Mouse (Mus musculus) embryonic facial prominence, embryonic 10.5 days (tissue): ENCODE measurements around the gene Vps45. TPM values are rescaled to one million over a fixed set of nuclear protein-coding genes. Genes with fewer than 3 reads are reported as not detected.

Experiments used
- DNase-seq: peaks from one replicate; pipeline ENCODE4 v3.0.0-alpha.2; 2017; ENCODE audit warnings: low spot score
- H3K27ac ChIP-seq: fragments of 300-500 bp; sonication (generic); replicated peaks from 2 replicates; pipeline ENCODE4 v1.5.1; 2016; ENCODE audit warnings: mild to moderate bottlenecking
- H3K27me3 ChIP-seq: fragments of 300-500 bp; sonication (generic); replicated peaks from 2 replicates; pipeline ENCODE4 v1.6.1; 2016; ENCODE audit warnings: low read depth, mild to moderate bottlenecking; ENCODE audit not compliant: poor library complexity, severe bottlenecking
- H3K36me3 ChIP-seq: fragments of 300-500 bp; sonication (generic); replicated peaks from 2 replicates; pipeline ENCODE4 v1.6.1; 2016; ENCODE audit warnings: mild to moderate bottlenecking, moderate library complexity
- H3K4me1 ChIP-seq: fragments of 300-500 bp; sonication (generic); 2 replicates; pipeline ENCODE4 v1.6.1; 2016
- H3K4me3 ChIP-seq: fragments of 300-500 bp; sonication (generic); 2 replicates; pipeline ENCODE4 v1.5.1; 2016; ENCODE audit warnings: mild to moderate bottlenecking, moderate library complexity
- H3K9me3 ChIP-seq: fragments of 300-500 bp; sonication (generic); 2 replicates; pipeline ENCODE4 v1.6.1; 2016; ENCODE audit warnings: mild to moderate bottlenecking
- WGBS: fragments of 180-500 bp; shearing (Covaris S2); methylation state at CpG from one replicate; pipeline ENCODE4 v1.1.7; 2016; 5-methylcytosine and 5-hydroxymethylcytosine counted together
- polyA plus RNA-seq: library from polyadenylated mRNA; unstranded; fragments of >200 nt; fragmentation: Nextera tagmentation; extraction: Ambion mirVana; gene quantifications from 2 replicates; pipeline ENCODE4 v1.2.1, GENCODE M21; 2016

The Vps45 gene
- polyA plus RNA-seq, 1 experiment from 2014 or later = 26.5 TPM

DNA sequence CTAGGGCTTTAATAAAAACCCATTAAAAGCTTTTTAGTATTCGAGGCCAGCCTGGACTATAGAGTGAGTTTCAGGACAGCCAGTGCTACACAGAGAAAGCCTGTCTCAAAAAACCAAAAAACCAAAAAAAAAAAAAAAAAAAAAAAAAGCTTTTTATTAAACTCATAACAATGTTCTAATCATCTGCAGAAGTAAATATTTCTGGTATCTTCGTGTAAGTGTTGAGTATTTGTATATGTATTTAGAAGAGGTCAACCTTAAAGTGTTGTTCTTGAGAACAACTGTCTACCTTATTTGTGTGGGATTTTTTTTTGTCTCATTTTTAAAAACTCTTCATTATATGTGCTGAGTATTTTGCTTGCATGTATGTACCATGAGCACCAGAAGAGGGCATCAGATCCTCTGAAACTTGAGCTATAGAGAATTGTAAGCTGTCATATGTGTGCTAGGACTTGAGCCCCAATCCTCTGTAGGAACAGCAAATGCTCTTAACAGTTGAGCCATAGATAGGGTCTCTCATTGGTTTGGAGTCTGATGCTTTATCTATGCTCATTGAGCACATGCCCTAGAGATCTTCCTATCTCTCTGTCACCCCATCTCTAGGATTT is 31.7 kb upstream of the Vps45 start:
- H3K9me3 ChIP-seq = no peaks in the 10 kb centered on the region
- whole genome bisulfite sequencing = 63% methylated on average over 2 of the region's 2 CpGs
- no peak overlapping the region for H3K4me3 ChIP-seq
- no peak for DNase-seq
- H3K27me3 ChIP-seq = no peaks in the 10 kb centered on the region
- H3K4me1 ChIP-seq = no peaks in the 10 kb centered on the region
- no peaks in the 10 kb centered on the region for H3K36me3 ChIP-seq
- H3K27ac ChIP-seq = no peak overlapping the region

DNA sequence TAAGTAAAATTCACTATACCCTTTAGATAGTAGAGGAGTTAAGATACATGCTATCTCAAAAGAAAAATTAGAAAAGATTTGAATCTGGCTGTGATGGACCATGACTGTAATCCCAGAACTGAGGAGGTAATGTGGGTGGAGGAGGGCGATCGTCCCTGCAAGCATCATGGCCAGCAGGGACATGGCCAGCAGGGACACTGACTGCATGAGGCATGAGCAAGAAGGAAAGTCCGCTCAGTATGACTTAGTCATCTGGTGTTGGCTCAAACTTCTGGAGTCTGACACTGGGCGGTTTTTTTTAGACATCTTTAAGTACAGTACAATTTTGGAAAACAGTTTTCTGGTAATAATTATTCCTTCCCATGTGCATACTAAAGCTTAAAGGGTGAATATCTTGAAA is 29.5 kb upstream of the Vps45 start:
- Histone ChIP-seq H3K9me3 (no peaks in the 10 kb centered on the region), H3K27ac (no peak overlapping the region), H3K27me3 (no peaks in the 10 kb centered on the region), H3K4me1 (no peaks in the 10 kb centered on the region), H3K4me3 (no peak overlapping the region), H3K36me3 (no peaks in the 10 kb centered on the region)
- WGBS = 84% methylated on average over 4 of the region's 4 CpGs
- no peak for DNase-seq

DNA sequence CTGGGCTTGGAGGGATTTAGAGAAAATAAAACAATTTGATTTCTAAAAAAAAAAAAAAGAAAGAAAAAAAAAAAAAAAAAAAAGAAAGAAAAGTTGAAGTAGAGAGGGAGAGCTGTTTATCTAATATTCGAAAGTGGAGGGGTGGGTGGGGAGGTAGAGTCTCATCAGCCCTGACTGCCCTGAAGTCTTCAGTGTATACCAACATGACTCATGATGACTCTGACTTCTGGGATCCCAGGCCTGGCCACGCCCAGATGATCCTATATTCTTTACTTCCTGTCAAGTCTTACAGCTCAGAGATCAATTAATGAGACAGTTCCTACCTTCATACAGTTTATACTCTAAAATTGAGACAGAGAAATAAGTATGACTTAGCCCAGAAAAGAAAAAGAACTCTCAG is 29.0 kb upstream of the Vps45 start:
- Histone ChIP-seq H3K9me3 (no peaks in the 10 kb centered on the region), H3K27ac (no peak overlapping the region), H3K36me3 (no peaks in the 10 kb centered on the region), H3K4me1 (no peaks in the 10 kb centered on the region), H3K27me3 (no peaks in the 10 kb centered on the region), H3K4me3 (no peak overlapping the region)
- no peak for DNase-seq
- WGBS = 72% methylated on average over 2 of the region's 2 CpGs

DNA sequence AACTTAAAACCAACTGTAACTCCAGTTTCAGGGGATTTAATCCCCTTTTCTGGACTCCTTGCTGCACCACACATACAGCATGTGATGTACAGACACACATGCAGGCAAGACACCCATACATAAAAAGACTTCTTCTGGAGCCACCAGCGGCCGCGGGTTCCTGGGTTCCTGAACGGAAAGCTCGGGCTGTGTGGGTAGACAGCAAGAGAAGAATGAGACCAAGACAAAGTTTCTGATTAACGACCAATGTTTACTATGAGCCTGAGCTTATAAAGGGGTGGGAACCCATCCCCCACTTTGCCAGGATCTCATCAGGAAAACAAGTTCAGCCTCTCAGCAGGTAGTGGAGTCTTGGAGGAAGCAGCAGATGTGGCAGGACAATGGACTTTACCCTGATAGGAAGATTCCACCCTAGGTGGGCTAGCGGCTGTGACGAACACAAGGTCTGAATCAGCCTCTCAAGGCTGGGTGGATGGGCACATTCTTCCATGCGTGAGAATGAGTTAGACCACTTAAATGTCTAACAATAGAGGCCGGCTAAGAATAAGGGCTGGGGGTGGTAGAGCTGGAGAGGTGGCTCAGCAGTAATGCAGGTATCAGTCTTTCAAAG is 26.0 kb upstream of the Vps45 start:
- WGBS = 81% methylated on average over 10 of the region's 10 CpGs
- H3K27me3 ChIP-seq = no peaks in the 10 kb centered on the region
- DNase-seq = no peak
- H3K4me3 ChIP-seq = no peak overlapping the region
- H3K36me3 ChIP-seq = no peaks in the 10 kb centered on the region
- H3K9me3 ChIP-seq = no peaks in the 10 kb centered on the region
- H3K4me1 ChIP-seq = no peaks in the 10 kb centered on the region
- H3K27ac ChIP-seq = no peak overlapping the region

DNA sequence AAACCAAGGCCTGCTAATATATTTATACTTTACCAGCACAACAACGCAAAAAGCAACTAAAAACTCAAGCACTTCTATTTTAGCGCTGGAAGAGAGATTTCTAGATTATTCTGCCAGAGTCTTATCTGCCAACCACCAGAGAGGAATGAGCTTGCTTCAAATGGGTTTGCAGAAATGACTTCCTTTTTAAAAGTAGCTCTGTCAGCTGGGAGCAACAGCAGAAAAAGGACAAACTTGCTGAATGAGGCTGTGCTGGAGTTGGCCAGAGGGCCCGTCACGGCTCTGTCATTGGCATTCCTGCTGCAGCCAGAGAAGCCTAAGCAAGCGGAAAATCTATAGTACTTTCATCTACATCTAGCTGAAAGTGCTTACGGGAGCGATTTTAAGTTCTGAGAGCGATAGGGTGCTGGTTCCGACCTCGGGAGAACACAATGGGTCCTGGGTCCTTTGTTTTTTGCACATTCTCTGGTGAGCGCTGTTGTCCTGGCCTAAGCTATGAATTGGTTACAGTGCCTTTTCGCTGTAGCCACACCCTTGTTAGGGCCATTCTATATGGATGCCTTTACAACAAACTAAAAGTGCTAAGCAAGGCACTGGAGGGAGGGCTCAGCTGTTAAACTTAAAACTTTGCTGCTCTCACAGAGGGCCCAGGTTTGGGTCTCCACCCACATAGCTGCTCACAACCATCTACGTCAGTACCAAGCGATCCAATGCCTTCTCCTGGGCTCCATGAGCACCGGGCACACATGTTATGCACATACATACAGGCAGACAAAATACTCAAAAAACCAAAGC is 24.6 kb upstream of the Vps45 start:
- no peak for DNase-seq
- H3K9me3 ChIP-seq = no peaks in the 10 kb centered on the region
- H3K4me3 ChIP-seq = no peak overlapping the region
- H3K27ac ChIP-seq = no peak overlapping the region
- H3K4me1 ChIP-seq = no peaks in the 10 kb centered on the region
- H3K36me3 ChIP-seq = no peaks in the 10 kb centered on the region
- WGBS = 74% methylated on average over 15 of the region's 15 CpGs
- H3K27me3 ChIP-seq = no peaks in the 10 kb centered on the region

DNA sequence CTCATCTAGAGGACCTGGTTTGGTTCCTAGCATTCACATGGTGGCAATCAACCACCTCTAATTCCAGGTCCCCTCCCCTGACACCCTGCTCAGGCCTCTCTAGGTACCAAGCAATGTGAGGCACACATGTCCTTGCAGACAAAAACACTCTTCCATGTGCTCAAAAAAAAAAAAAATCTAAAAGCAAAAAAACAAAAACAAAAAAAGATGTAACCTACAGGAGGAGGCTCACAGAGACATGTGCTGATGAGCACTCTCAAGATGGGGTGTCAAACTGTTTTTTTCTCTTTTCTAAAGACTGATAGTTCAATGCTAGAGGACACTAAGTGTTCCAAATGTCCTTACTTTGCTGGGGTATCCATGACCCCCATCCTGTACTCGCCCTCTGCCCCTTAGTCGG is 23.8 kb upstream of the Vps45 start:
- H3K9me3 ChIP-seq = no peaks in the 10 kb centered on the region
- WGBS = 84% methylated on average over 2 of the region's 2 CpGs
- H3K4me1 ChIP-seq = no peaks in the 10 kb centered on the region

DNA sequence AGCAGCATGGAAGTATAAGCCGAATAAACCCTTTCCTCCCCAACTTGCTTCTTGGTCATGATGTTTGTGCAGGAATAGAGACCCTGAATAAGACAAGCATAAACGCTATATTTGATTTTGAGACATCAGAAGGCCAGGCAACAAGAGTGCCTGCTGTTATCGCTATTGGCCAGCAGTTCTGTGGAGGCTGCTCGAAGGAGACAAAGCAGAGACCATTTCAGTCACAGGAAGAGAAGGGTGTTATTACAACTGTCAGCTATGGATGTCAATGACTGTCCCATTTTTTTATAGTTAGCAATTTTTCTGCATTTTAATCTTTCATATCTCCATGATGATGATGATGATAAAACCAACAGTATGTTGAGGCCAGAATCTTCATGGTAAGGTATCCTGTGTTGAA is 23.4 kb upstream of the Vps45 start:
- Histone ChIP-seq H3K4me1 (no peaks in the 10 kb centered on the region), H3K27ac (no peak overlapping the region), H3K36me3 (no peaks in the 10 kb centered on the region), H3K4me3 (no peak overlapping the region), H3K27me3 (no peaks in the 10 kb centered on the region), H3K9me3 (no peaks in the 10 kb centered on the region)
- WGBS = 87% methylated on average over 4 of the region's 4 CpGs
- DNase-seq = no peak

More for the DNA sequence above, 23.8 kb upstream of the Vps45 start:
- H3K27ac ChIP-seq = no peak overlapping the region
- H3K4me3 ChIP-seq = no peak overlapping the region
- H3K36me3 ChIP-seq = no peaks in the 10 kb centered on the region
- no peaks in the 10 kb centered on the region for H3K27me3 ChIP-seq
- no peak for DNase-seq

DNA sequence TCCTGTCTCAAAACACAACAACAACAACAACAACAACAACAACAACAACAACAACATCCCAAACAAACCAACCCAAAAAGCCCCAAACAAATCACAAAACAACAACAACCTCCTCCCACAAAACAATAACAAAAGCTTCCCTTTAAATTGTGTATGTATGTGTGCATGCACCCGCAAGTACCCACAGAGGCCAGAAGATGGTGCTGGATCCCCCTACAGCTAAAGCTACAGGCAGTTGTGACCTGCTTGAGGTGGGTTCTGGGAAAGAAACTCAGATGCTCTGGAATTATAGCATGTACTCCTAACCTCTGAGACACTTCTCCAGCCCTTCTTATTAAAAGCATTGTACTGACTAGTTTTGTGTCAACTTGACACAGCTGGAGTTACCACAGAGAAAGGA is 22.7 kb upstream of the Vps45 start:
- H3K4me1 ChIP-seq = no peaks in the 10 kb centered on the region
- H3K9me3 ChIP-seq = no peaks in the 10 kb centered on the region
- H3K27ac ChIP-seq = no peak overlapping the region
- no peak overlapping the region for H3K4me3 ChIP-seq
- peak; percentile 40 for DNase-seq
- H3K27me3 ChIP-seq = no peaks in the 10 kb centered on the region
- H3K36me3 ChIP-seq = no peaks in the 10 kb centered on the region
- WGBS = 60% methylated on average over 1 of the region's 1 CpGs

DNA sequence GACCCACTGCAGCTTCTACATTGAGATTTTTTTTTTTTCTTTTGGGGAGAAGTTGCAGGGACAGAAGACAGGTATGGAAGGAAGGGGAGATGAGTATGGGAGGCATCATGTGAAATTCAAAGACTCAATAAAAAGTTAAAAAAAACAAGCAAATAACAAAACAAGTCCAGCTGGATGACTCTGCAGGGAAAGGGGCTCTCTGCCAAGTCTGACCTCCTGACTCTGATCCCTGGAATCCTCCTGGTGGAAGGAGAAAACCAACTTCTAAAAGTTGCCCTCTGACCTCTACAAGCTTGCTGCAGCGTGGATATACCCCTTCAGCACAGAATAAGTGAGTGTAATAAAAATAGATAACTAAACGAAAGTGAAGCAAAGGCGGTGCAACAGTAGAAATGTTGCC is 20.4 kb upstream of the Vps45 start:
- Histone ChIP-seq H3K9me3 (peaks cover 3% of the 10 kb centered on the region; the same call in 1 of the 2 replicates), H3K36me3 (no peaks in the 10 kb centered on the region), H3K4me3 (no peak overlapping the region), H3K27me3 (no peaks in the 10 kb centered on the region), H3K4me1 (no peaks in the 10 kb centered on the region), H3K27ac (no peak overlapping the region)
- 65% methylated on average over 3 of the region's 3 CpGs for WGBS
- DNase-seq = no peak

DNA sequence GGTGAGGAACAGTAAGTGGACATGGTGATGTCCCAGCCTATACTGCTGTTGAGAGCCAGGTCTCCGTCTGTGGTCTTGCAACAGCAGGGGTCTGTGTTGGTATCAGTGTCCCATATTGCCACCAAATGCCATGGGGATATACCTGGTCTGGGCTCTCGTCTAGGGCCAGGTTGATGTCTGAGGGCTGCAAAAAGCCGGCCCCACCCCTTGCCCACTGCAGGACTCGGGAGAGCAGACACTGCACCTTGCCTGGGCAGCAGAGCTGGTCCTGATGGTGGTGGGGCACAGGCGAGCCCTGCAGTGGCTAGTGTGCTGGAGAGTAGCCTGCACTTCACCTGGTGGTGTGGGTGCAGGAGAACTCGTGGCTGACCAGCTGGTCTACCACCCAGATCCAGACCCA is 19.8 kb upstream of the Vps45 start:
- no peaks in the 10 kb centered on the region for H3K36me3 ChIP-seq
- WGBS = 70% methylated on average over 6 of the region's 6 CpGs
- H3K4me3 ChIP-seq = no peak overlapping the region
- no peaks in the 10 kb centered on the region for H3K27me3 ChIP-seq
- no peaks in the 10 kb centered on the region for H3K4me1 ChIP-seq
- H3K9me3 ChIP-seq = peaks cover 3% of the 10 kb centered on the region; the same call in 1 of the 2 replicates
- no peak for DNase-seq
- no peak overlapping the region for H3K27ac ChIP-seq

DNA sequence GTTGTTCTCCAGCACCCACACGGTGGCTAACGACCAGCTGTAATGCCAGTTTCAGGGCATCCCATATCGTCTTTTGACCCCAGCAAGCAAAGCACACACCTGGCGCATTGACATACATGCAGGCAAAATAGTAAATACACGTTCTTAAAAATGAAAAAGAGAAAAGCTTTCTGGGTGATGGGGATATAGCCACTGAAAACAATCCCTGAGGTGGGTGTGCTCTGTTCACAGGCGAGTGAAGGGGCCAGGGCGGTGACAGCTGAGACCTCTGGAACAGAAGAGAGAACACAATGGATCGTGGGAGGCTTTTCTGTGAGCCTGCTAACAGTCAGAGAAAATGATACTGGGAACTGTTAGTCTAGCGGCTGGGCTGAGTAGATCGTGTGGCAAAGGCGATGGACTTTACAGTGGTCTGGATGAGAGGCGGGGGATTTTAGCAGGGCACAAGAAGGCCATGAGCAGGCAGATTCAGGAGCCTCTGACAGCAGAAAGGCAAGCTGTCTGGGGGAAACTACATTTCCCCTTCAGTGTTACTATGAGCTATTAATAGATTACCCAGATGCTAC is 14.7 kb upstream of the Vps45 start:
- Histone ChIP-seq H3K4me3 (no peak overlapping the region), H3K27me3 (no peaks in the 10 kb centered on the region), H3K27ac (no peak overlapping the region), H3K36me3 (no peaks in the 10 kb centered on the region), H3K4me1 (no peaks in the 10 kb centered on the region), H3K9me3 (peaks cover 3% of the 10 kb centered on the region; the same call in 1 of the 2 replicates)
- 72% methylated on average over 12 of the region's 12 CpGs for WGBS
- no peak for DNase-seq

DNA sequence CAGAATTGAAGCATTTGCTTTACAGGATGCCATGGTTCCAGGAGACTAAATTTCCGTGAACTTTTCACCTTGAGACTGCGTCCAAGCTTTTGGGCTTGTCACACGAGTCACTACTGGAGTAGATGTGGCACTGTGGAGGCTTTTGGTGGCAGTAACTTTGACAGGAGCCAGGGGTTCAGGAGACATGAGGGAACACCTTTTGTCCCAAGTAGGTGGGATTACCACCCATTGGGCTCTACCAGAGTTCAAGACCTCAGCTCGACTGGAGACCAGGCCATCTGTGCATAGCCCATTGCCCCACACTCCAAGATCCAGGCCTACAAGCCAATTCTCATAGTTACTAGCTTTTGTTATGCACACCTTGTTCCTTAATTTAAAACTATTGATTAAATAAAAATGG is 12.0 kb upstream of the Vps45 start:
- Histone ChIP-seq H3K27ac (no peak overlapping the region), H3K27me3 (no peaks in the 10 kb centered on the region), H3K4me3 (no peak overlapping the region), H3K9me3 (peaks cover 2% of the 10 kb centered on the region; the same call in 1 of the 2 replicates), H3K36me3 (no peaks in the 10 kb centered on the region), H3K4me1 (peaks cover 6% of the 10 kb centered on the region; the same call in 1 of the 2 replicates)
- DNase-seq = no peak
- 79% methylated on average over 4 of the region's 4 CpGs for WGBS
